Mouse (Mus musculus): Measurements from ENCODE around the gene Tasp1. TPM values are rescaled to one million over a fixed set of nuclear protein-coding genes. Genes with fewer than 3 reads are reported as not detected.

The Tasp1 gene
- 23.2 and 28.5 TPM in 2 replicates for polyA plus RNA-seq (2014; fragmentation: Nextera tagmentation; extraction: Ambion mirVana)

DNA sequence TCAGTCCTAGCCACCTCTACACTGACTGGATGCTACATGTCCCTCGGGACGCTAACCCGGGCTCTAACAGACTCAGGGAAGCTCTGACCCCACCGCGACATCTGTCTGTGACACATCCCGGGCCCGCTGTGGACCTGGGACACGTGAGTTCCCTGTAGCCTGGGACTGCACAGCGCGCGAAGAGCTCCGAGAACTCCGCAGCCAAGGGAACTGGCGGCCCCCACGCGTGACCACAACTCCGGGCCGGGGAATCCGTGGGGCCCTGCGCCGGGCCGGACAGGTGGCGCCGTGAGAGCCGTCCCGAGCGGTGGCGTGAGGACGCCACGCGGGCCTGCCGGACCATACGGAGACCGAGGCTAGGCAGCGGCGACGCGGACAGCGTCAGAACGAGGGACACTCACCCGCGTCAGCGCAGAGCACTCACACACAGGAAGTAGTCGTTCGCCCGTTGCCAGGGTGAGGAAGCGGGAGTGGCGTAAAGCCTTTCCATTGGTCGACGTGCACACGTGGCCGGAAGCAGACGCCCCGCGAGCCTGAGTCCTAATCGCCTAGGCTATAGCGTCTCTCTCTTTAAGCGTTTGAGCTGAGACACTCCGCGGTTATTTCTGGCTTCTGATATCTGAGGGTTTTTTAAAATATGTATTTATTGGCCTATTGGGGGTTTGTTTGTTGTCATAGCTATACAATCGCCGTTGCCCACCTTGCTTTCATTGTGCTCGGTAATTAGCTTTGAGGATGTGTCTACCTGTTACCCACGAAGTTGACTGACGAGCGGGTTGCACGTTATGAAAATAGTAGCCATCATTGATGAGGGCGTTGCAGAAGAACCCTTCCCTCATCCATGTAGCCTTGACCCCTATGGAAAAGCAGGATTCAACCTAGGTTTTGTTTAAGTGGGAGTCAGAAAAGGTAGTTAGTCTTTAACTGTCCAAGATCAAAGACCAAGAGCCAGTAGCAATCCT lies at the start of gene Tasp1:
TSS of gene Tasp1 (minus strand) at position 453 of the 962 bp plus-strand sequence.
- no peaks in the 10 kb centered on the region for H3K9me3 ChIP-seq (ENCODE audit: low read depth, low read length)
- peak; percentile 100 for ATAC-seq (ENCODE audit: insufficient read depth)
- peak within 1 kb of the TSS; percentile 89 for H3K4me2 ChIP-seq
- no peaks in the 10 kb centered on the region for H3K36me3 ChIP-seq (ENCODE audit: insufficient read depth)
- peak; percentile 97 for DNase-seq
- under 1% methylated on average over 68 of the region's 68 CpGs for WGBS
- H3K4me3 ChIP-seq (ENCODE audit: low read depth, low read length): peak within 1 kb of the TSS; percentile 86
- no peaks in the 10 kb centered on the region for H3K27me3 ChIP-seq (ENCODE audit: insufficient read depth, low read length)
- peak within 1 kb of the TSS; percentile 91 for H3K9ac ChIP-seq
- H3K4me1 ChIP-seq (ENCODE audit: insufficient read depth): peaks cover 4% of the 10 kb centered on the region; the same call in 1 of the 2 replicates
- TF ChIP-seq CTCF (IDR thresholded peaks at IDR 0.05; ENCODE audit: low read depth): no peak
- peak within 1 kb of the TSS; percentile 92 for H3K27ac ChIP-seq (ENCODE audit: low read depth)

DNA sequence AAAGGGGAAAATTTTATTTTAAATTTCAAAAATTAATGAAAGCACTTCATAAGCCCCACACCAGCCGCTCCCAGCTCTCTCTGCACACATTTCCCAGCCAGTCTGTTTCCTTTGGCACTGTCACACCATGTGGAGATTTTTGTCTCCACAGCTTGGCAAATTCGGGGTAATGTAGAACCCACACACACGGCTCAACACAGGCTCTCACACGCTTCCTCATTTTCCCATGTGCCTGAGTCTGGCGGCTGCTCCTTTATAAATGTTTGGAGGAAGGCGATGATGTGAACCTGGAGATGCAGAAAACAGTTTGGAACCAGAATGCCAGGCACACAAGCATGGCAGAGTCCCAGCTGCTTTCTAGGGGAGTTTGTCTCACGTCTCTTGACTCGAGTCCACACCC lies 47.2 kb upstream of the Tasp1 start:
- H3K36me3 ChIP-seq (ENCODE audit: insufficient read depth): no peaks in the 10 kb centered on the region
- WGBS: 83% methylated on average over 8 of the region's 8 CpGs
- H3K4me3 ChIP-seq (ENCODE audit: low read depth, low read length): no peak overlapping the region
- ATAC-seq (ENCODE audit: insufficient read depth) (no peak), DNase-seq (no peak)
- no peaks in the 10 kb centered on the region for H3K4me1 ChIP-seq (ENCODE audit: insufficient read depth)
- no peak overlapping the region for H3K4me2 ChIP-seq
- no peak overlapping the region for H3K9ac ChIP-seq
- H3K9me3 ChIP-seq (ENCODE audit: low read depth, low read length): no peaks in the 10 kb centered on the region
- no peaks in the 10 kb centered on the region for H3K27me3 ChIP-seq (ENCODE audit: insufficient read depth, low read length)
- no peak overlapping the region for H3K27ac ChIP-seq (ENCODE audit: low read depth)
- no peak for TF ChIP-seq CTCF (IDR thresholded peaks at IDR 0.05; ENCODE audit: low read depth)

DNA sequence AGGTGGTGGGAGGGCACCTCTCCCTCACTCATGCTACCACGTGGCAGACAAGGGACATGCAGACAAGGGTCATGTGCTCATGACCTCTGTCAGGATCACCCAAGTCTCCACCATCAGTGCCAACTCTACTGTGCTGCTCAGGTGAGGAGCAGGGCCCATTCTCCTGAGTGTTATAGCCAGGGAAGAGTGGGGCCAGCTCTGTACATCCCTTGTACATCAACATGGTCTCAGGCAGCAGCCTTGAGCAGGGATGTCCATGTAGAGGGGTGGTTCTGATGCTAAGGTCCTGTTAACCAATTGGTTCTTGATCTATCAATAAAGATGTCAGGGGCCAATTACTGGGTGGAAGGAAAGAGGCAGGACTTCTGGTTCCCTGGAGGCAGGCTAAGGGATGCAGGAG lies 42.3 kb upstream of the Tasp1 start:
- no peaks in the 10 kb centered on the region for H3K27me3 ChIP-seq (ENCODE audit: insufficient read depth, low read length)
- no peaks in the 10 kb centered on the region for H3K9me3 ChIP-seq (ENCODE audit: low read depth, low read length)
- no peak overlapping the region for H3K9ac ChIP-seq
- DNase-seq (no peak), ATAC-seq (ENCODE audit: insufficient read depth) (no peak)
- H3K36me3 ChIP-seq (ENCODE audit: insufficient read depth): no peaks in the 10 kb centered on the region
- no peak overlapping the region for H3K4me3 ChIP-seq (ENCODE audit: low read depth, low read length)
- 32% methylated on average over 1 of the region's 1 CpGs for WGBS
- TF ChIP-seq CTCF (IDR thresholded peaks at IDR 0.05; ENCODE audit: low read depth): no peak
- H3K27ac ChIP-seq (ENCODE audit: low read depth): no peak overlapping the region
- H3K4me1 ChIP-seq (ENCODE audit: insufficient read depth): no peaks in the 10 kb centered on the region
- H3K4me2 ChIP-seq: no peak overlapping the region

DNA sequence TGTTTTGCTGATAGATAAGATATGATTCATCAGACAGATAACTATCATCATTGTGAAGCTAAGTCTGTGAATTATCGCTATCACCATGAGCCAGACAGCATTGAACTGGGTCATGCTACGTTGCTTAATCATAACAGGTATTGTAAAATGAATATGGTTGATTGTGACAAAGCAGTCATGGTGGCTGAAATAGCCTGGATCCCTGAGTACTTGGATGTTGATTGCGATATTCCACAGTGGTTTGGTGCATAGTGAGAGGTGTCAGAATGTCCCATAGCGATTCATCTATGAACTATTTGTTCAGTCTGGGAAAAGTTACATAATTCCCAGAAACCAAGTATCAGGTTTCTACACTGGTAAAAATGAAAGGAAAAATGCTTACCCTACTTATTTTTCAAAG lies 41.0 kb upstream of the Tasp1 start:
- H3K4me2 ChIP-seq: no peak overlapping the region
- no peaks in the 10 kb centered on the region for H3K9me3 ChIP-seq (ENCODE audit: low read depth, low read length)
- H3K4me3 ChIP-seq (ENCODE audit: low read depth, low read length): no peak overlapping the region
- H3K9ac ChIP-seq: no peak overlapping the region
- no peak overlapping the region for H3K27ac ChIP-seq (ENCODE audit: low read depth)
- H3K36me3 ChIP-seq (ENCODE audit: insufficient read depth): no peaks in the 10 kb centered on the region
- H3K4me1 ChIP-seq (ENCODE audit: insufficient read depth): no peaks in the 10 kb centered on the region
- TF ChIP-seq CTCF (IDR thresholded peaks at IDR 0.05; ENCODE audit: low read depth): no peak
- no peak for ATAC-seq (ENCODE audit: insufficient read depth)
- H3K27me3 ChIP-seq (ENCODE audit: insufficient read depth, low read length): no peaks in the 10 kb centered on the region
- 81% methylated on average over 4 of the region's 4 CpGs for WGBS
- no peak for DNase-seq

DNA sequence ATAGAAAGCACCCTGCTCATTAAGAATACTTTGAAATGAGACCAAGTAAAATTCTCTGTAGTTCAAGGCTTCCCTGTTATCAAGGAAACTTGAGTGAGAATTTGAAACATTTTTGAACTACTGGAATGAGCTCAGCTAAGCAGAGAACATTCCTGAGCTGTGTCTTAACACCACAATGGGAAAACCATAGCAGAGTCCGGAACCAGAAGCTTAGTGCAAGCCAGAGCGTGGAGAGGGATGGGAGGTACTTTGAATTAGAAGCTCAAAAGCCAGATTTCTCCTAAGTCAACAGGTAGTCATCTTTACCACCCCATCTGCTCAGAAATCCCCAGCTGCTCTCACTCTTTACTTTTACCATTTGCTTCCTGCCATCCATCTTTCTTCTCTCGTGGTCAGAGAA lies 38.3 kb upstream of the Tasp1 start:
- Histone ChIP-seq H3K9me3 (ENCODE audit: low read depth, low read length) (no peaks in the 10 kb centered on the region), H3K36me3 (ENCODE audit: insufficient read depth) (no peaks in the 10 kb centered on the region), H3K27ac (ENCODE audit: low read depth) (no peak overlapping the region), H3K9ac (no peak overlapping the region), H3K4me3 (ENCODE audit: low read depth, low read length) (no peak overlapping the region), H3K4me1 (ENCODE audit: insufficient read depth) (no peaks in the 10 kb centered on the region), H3K4me2 (no peak overlapping the region), H3K27me3 (ENCODE audit: insufficient read depth, low read length) (no peaks in the 10 kb centered on the region)
- no peak for ATAC-seq (ENCODE audit: insufficient read depth)
- no peak for DNase-seq
- WGBS: 39% methylated on average over 3 of the region's 3 CpGs
- TF ChIP-seq CTCF (IDR thresholded peaks at IDR 0.05; ENCODE audit: low read depth): no peak

DNA sequence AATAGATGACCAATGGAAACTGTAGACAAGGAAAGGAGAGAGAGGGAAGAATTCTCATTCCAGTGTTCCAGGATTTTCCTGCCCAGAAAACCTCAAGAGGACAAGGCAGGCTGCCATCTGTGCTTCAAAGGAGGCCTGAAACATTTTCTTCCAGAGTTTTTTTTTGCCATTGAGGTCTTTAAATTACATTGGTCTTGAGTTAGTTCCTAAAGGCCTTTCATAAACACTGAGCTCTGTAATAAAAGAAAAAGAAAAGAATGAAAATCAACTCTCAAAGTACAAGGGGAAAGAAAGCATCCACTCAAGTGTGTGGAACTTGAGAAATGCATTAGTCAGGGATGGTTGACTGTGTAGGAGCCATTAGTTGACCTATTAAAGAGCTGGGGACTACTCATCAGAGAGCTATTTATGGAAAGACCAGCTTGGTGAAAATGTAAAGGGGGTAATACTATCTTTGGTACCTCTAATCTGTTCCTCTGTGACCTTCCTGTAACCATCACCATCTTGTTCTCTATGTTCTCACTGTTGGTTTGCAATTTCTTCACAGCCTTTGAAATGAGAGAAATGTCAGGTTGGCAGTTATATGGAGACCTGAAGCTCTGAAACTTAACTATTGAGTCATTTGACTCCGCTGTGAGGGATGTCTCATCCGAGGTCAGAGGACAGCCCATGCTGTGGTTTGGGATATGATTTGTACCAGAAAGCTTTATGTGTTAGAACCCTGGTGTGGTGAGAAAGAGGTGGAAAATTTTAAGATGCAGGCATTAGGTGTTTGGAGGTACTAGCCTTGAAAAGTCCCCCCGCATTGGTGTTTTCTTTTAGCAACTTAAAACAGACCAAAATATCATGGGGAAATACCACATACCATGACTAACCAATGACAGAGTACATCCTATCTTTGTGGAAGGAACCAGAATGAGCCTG lies 34.2 kb upstream of the Tasp1 start:
- Histone ChIP-seq H3K4me1 (ENCODE audit: insufficient read depth) (no peaks in the 10 kb centered on the region), H3K4me2 (no peak overlapping the region), H3K36me3 (ENCODE audit: insufficient read depth) (no peaks in the 10 kb centered on the region), H3K9me3 (ENCODE audit: low read depth, low read length) (no peaks in the 10 kb centered on the region), H3K9ac (no peak overlapping the region), H3K27ac (ENCODE audit: low read depth) (no peak overlapping the region), H3K27me3 (ENCODE audit: insufficient read depth, low read length) (no peaks in the 10 kb centered on the region), H3K4me3 (ENCODE audit: low read depth, low read length) (no peak overlapping the region)
- WGBS: 83% methylated on average over 3 of the region's 3 CpGs
- DNase-seq (no peak), ATAC-seq (ENCODE audit: insufficient read depth) (no peak)
- TF ChIP-seq CTCF (IDR thresholded peaks at IDR 0.05; ENCODE audit: low read depth): no peak

DNA sequence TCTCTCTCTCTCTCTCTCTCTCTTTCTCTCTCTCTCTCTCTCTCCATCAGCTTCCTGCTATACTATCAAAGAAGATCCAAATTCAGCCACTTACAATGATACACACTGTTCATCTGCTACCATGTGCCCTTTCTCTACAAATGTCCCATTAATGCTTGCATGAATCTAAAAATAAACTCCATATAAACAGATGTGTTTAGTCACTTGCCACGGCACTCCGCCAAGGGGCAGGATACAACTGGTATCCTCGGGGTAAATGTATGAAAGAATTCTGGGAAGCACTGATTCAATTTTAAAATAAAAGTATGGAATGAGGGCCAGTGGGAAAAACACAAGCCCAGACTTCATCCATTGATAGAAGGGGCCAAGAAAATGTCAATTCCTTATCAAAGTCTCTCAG lies 33.4 kb upstream of the Tasp1 start:
- H3K27ac ChIP-seq (ENCODE audit: low read depth): no peak overlapping the region
- no peak for ATAC-seq (ENCODE audit: insufficient read depth)
- no peaks in the 10 kb centered on the region for H3K27me3 ChIP-seq (ENCODE audit: insufficient read depth, low read length)
- 52% methylated on average over 3 of the region's 3 CpGs for WGBS
- no peaks in the 10 kb centered on the region for H3K9me3 ChIP-seq (ENCODE audit: low read depth, low read length)
- H3K4me1 ChIP-seq (ENCODE audit: insufficient read depth): no peaks in the 10 kb centered on the region
- DNase-seq: peak; percentile 73
- H3K9ac ChIP-seq: no peak overlapping the region
- TF ChIP-seq CTCF (IDR thresholded peaks at IDR 0.05; ENCODE audit: low read depth): no peak
- no peak overlapping the region for H3K4me3 ChIP-seq (ENCODE audit: low read depth, low read length)
- no peak overlapping the region for H3K4me2 ChIP-seq
- no peaks in the 10 kb centered on the region for H3K36me3 ChIP-seq (ENCODE audit: insufficient read depth)

Data from lung, embryonic 14.5 days (tissue).